Mouse (Mus musculus) cerebellum, adult 9-10 months (tissue): ENCODE results near the gene Olfr456.
"Not testable (repeated sequence)": the region's sequence is repeated elsewhere in the genome, so short reads cannot be mapped to it uniquely, and the experiment has no call there.

Experiments
- DNase-seq: peaks from one replicate; pipeline ENCODE4 v3.0.0; 2022

The Olfr456 gene

GRCm38 (mm10) chr6:42487114-42487513 lies at the start of gene Olfr456:
Gene Olfr456, minus strand, starts transcription at chr6:42487214.
- no peak for DNase-seq

DNA sequence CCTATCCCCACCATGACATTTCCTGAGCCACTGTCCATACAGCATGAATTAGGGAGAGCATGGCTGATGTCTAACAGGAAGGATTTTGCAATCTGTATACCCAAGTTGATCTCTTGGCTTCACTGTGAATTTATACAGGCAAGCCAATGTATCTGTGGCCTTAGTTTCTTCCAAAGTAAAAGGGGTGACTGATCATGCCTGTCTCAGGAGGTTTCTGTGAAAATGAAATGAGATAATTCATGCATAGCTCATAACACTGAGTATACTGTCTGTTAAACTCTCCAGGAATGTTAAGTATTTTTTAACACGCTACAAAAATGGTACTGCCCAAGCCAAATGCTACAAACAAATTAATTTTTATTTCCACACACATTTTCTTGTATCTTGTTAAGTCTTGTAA lies 26.4 kb upstream of the Olfr456 start:
- DNase-seq: no peak

GRCm38 (mm10) chr6:42509311-42509710 lies 22.3 kb upstream of the Olfr456 start:
- DNase-seq: no peak

DNA sequence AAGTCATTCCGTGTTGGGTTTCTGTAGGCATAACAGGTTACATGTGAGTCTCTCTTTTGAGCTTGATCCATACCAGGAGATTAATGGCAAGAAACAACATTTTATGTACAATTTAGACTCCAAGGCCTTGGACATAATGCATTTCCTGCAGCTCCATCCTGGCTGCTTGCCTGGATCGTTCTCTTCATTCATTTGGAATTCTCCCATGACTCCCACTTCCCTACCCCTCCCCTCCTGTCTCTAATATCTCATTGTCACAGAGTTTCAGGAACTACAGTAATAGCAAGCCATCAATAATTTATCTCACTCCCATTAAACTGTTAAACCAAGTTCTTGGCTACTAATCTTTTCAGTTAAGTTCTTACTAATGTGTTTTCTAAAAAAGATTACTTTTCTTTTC lies 16.5 kb upstream of the Olfr456 start:
- no peak for DNase-seq

- no peak for DNase-seq
These were observed 2.7 kb upstream of the Olfr456 start for GRCm38 (mm10) chr6:42489731-42490130.

DNA sequence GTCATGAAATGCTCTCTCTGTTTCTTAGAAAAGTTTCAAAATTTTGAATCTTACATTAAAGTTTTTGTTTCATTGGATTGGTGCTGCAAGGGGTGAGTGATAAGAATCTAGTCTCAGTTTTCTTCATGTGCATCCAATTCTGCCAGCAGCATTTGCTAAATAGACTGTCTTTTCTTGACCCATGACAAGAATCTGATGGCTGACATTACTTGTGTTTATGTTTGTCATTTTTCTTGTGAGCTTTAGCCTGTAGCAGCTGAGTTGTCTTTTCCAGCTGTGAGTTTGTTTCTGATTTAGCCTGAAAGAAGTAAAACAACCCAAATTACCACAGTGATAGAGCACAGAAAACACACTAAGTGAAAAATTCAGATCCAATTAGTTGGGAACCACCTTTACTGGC lies 2.4 kb downstream of the Olfr456 start:
- no peak for DNase-seq

- DNase-seq: no peak
These were observed 10.8 kb downstream of the Olfr456 start, which contains the start of gene Olfr457 for GRCm38 (mm10) chr6:42476235-42476634. Gene Olfr457, minus strand, starts transcription at chr6:42476335.

GRCm38 (mm10) chr6:42471298-42471697 lies 15.7 kb downstream of the Olfr456 start:
- not testable (repeated sequence) for DNase-seq

- no peak for DNase-seq
These were observed 16.5 kb downstream of the Olfr456 start for GRCm38 (mm10) chr6:42470542-42470941.

DNA sequence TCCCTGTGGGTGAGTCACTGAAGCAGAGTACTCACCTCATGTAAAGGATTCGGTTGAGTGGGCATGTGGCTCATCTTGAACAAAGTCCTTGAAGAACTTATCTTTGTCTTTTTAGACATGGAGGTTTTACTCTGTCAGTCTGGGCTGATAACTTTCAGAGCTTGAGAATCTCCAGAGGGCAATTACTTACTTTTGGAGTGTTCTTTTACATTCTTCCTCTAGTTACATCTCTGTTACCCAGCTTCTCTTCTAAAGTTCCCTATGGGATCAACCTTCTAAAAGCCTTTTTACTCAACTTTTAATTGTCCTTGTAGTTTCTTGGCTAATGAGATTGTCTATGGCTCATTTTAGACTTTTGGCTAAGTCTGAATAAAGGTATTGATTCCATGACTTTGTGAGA lies 21.9 kb downstream of the Olfr456 start, which contains the start of gene Olfr458:
Olfr458 (minus strand) TSS at position 101 of the 400 bp plus-strand sequence.
- DNase-seq: no peak

DNA sequence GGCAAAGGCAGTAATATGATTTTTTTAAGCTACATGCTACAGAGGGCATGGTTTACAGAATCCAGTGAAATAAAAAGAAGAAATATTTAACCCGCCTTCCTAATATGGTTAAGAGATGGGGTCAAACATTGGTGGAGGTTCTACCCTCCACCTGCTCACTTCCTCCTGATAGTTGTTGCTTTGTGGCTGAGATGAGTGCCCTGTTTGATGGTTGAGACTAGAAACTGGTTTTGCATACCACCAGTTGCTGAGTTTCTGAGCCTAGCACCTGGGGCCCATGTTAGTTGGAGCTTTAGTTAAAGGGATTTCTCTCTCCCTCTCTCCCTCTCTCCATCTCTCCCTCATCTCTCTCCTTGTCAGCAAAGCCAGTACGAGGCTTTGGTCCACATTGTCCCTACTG lies 39.6 kb downstream of the Olfr456 start:
- no peak for DNase-seq

GRCm38 (mm10) chr6:42444491-42444890 lies 42.5 kb downstream of the Olfr456 start:
- no peak for DNase-seq

GRCm38 (mm10) chr6:42441395-42441794 lies 45.6 kb downstream of the Olfr456 start:
- DNase-seq: no peak
